Mouse (Mus musculus): ENCODE measurements around the gene Hoxb6. TPM values are rescaled to one million over a fixed set of nuclear protein-coding genes. Genes with fewer than 3 reads are reported as not detected.

The Hoxb6 gene
- total RNA-seq, 2 experiments from 2014 or later, result not detected

- ATAC-seq (ENCODE audit: poor library complexity, severe bottlenecking), result no peak
Observed at GRCm38 (mm10) chr11:96268031-96268745, 24.1 kb upstream of the Hoxb6 start.

- no peak for ATAC-seq (ENCODE audit: poor library complexity, severe bottlenecking)
Observed at GRCm38 (mm10) chr11:96269869-96270268, 22.4 kb upstream of the Hoxb6 start.

GRCm38 (mm10) chr11:96270996-96271540, 21.2 kb upstream of the Hoxb6 start, which contains the start of gene Hoxb9:
TSS of gene Hoxb9 (plus strand) at chr11:96271457.
- ATAC-seq (ENCODE audit: poor library complexity, severe bottlenecking), result no peak

GRCm38 (mm10) chr11:96271541-96272011, 20.7 kb upstream of the Hoxb6 start:
- ATAC-seq (ENCODE audit: poor library complexity, severe bottlenecking), result no peak

GRCm38 (mm10) chr11:96272024-96272921, 20.0 kb upstream of the Hoxb6 start:
- no peak for ATAC-seq (ENCODE audit: poor library complexity, severe bottlenecking)

- ATAC-seq (ENCODE audit: poor library complexity, severe bottlenecking), result no peak
Observed at GRCm38 (mm10) chr11:96274428-96274827, 17.8 kb upstream of the Hoxb6 start.

- no peak for ATAC-seq (ENCODE audit: poor library complexity, severe bottlenecking)
Observed at GRCm38 (mm10) chr11:96275896-96276295, 16.4 kb upstream of the Hoxb6 start.

- ATAC-seq (ENCODE audit: poor library complexity, severe bottlenecking), result no peak
Observed at GRCm38 (mm10) chr11:96277151-96278044, 14.9 kb upstream of the Hoxb6 start.

GRCm38 (mm10) chr11:96278324-96278723, 14.0 kb upstream of the Hoxb6 start:
- no peak for ATAC-seq (ENCODE audit: poor library complexity, severe bottlenecking)

- ATAC-seq (ENCODE audit: poor library complexity, severe bottlenecking), result peak; percentile 81
Observed at GRCm38 (mm10) chr11:96278773-96279172, 13.5 kb upstream of the Hoxb6 start.

GRCm38 (mm10) chr11:96279421-96280233, 12.6 kb upstream of the Hoxb6 start:
- ATAC-seq (ENCODE audit: poor library complexity, severe bottlenecking), result no peak

- ATAC-seq (ENCODE audit: poor library complexity, severe bottlenecking), result no peak
Observed at GRCm38 (mm10) chr11:96280399-96281378, 11.6 kb upstream of the Hoxb6 start.

- ATAC-seq (ENCODE audit: poor library complexity, severe bottlenecking), result no peak
Observed at GRCm38 (mm10) chr11:96281396-96281795, 10.9 kb upstream of the Hoxb6 start.

- no peak for ATAC-seq (ENCODE audit: poor library complexity, severe bottlenecking)
Observed at GRCm38 (mm10) chr11:96281855-96282570, 10.3 kb upstream of the Hoxb6 start, which contains the start of gene Hoxb8. TSS of gene Hoxb8 (plus strand) at chr11:96281905.

GRCm38 (mm10) chr11:96282795-96283430, 9.4 kb upstream of the Hoxb6 start:
- ATAC-seq (ENCODE audit: poor library complexity, severe bottlenecking), result no peak

GRCm38 (mm10) chr11:96284041-96284749, 8.1 kb upstream of the Hoxb6 start:
- ATAC-seq (ENCODE audit: poor library complexity, severe bottlenecking), result no peak
